Mouse (Mus musculus): ENCODE results near the gene Clca4a.
"Not testable (repeated sequence)": the region's sequence is repeated elsewhere in the genome, so short reads cannot be mapped to it uniquely, and the experiment has no call there.

Gene Clca4a

GRCm38 (mm10) chr3:144974945-144975344 is at the start of gene Clca4a:
Gene Clca4a, minus strand, starts transcription at chr3:144975045.
- no peak for DNase-seq (ENCODE audit: low spot score in 2 of 2)

- no peak for DNase-seq (ENCODE audit: low spot score in 2 of 2)
Measured at GRCm38 (mm10) chr3:145017807-145018206, 43.0 kb upstream of the Clca4a start.

DNA sequence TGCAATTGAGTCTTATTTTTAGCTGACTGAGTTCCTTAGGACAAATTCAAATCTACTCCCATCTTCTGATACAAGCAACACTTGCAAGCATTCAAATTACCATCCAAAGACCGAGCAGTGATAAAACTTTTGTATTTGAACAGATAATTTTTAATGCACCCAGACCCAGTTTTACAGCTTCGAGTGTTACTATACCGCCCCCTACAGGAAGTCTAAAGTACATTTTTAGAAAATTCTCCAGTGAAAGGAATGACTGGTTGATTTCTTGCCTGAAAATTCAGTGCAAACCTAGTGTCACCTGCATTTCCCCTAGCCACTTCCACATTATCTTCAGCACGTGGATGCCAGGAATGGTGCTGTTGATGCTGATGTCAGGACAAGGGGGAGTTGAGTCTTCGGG is 29.6 kb upstream of the Clca4a start:
- DNase-seq (ENCODE audit: low spot score in 2 of 2), result no peak

- DNase-seq (ENCODE audit: low spot score in 2 of 2), result no peak
Measured at GRCm38 (mm10) chr3:145000912-145001311, 26.1 kb upstream of the Clca4a start.

- DNase-seq (ENCODE audit: low spot score in 2 of 2), result no peak
Measured at GRCm38 (mm10) chr3:144993055-144993454, 18.2 kb upstream of the Clca4a start.

- no peak for DNase-seq (ENCODE audit: low spot score in 2 of 2)
Measured at GRCm38 (mm10) chr3:144992618-144993017, 17.8 kb upstream of the Clca4a start.

DNA sequence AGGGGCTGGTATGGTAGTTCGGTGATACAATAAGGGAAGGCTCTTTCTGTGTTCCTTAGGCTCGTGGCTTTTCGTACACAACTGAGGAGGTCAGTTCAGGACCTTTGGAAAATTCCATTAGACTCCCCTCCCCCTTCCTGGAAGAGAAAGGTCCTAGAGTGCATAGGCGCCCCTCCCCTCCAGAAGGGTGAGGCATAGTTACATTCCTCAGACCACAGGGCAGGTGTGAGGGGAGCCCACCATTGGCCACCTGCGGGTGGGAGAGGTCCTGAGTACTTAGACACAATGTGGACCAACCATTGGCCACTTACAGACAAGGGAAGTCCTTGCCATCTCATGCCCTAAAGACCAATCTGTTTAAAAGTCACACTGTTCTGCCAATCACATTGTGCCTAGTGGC is 11.0 kb upstream of the Clca4a start:
- no peak for DNase-seq (ENCODE audit: low spot score in 2 of 2)

GRCm38 (mm10) chr3:144980551-144980950 is 5.7 kb upstream of the Clca4a start:
- DNase-seq (ENCODE audit: low spot score in 2 of 2), result no peak

- no peak for DNase-seq (ENCODE audit: low spot score in 2 of 2)
Measured at GRCm38 (mm10) chr3:144977631-144978030, 2.8 kb upstream of the Clca4a start.

DNA sequence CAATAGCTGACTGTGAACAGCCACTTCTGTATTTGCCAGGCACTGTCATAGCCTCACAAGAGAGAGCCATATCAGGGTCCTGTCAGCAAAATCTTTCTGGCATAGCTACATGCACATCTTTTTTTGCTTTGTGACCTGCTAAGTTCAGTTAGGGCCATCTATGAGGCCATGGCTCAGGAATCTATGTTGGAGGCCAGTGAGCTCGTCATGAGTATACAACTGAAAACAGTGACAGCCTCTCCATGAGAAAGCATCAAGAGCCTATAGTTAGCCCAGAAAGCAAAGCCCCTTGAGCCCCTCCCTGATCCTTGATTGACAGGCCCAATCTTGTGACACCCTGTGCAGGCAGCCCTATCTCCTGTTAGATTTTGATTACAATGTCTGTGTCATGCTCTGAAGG is 1.2 kb upstream of the Clca4a start:
- no peak for DNase-seq (ENCODE audit: low spot score in 2 of 2)

DNA sequence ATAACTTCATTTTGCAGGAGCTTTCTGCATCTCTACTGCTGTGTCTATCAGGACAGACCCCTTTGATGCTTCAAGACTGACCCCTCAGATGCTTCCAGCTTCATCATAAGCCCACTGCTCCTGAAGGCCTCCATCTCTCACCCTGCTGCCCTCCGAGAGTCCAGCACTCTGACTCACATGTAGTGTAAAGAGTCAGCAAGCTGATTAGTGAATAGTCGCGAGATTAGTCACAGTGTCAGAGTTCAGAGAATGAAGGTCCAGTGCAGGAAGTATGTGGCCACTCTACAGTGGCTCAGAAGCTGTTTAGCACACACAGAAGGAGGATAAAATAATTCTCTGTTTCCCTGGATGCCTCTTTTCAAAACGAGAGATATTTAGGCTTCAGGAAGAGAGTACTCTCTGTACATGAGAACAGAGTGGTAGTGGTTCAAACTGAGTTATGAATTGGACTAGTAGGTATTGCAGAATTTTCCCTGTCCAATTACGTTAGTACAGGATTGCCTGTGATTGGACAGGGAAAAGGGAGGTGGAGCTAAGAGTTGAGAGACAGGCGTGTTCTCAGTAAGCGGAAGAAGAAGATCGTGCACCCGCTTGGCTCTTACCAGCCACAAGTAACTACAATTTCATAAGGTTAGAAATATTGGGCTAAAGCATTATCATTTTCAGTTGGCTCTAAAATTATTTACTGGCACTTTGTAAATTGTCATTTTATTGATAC is 3.1 kb downstream of the Clca4a start:
- no peak for DNase-seq (ENCODE audit: low spot score in 2 of 2)

DNA sequence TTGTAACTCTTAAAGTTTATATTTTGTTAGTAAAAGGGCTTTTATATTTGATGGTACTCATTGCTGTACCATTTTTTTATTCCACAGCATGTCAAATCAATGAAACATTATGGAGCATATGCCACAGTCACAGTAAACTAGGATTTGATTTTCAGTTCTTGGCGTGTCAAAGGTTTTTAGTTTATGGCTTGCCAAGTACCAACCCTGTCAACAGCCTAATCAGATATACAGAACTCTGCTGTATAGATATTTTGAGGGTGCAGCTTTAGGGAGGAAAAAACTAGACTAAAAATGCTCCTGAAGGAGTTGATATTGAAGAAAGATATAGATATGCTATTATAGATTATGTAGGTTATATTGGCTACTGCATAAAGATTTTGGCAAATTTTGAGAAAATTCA is 5.1 kb downstream of the Clca4a start:
- no peak for DNase-seq (ENCODE audit: low spot score in 2 of 2)

GRCm38 (mm10) chr3:144966074-144966473 is 8.8 kb downstream of the Clca4a start:
- no peak for DNase-seq (ENCODE audit: low spot score in 2 of 2)

GRCm38 (mm10) chr3:144950829-144951228 is 24.0 kb downstream of the Clca4a start:
- no peak for DNase-seq (ENCODE audit: low spot score in 2 of 2)

DNA sequence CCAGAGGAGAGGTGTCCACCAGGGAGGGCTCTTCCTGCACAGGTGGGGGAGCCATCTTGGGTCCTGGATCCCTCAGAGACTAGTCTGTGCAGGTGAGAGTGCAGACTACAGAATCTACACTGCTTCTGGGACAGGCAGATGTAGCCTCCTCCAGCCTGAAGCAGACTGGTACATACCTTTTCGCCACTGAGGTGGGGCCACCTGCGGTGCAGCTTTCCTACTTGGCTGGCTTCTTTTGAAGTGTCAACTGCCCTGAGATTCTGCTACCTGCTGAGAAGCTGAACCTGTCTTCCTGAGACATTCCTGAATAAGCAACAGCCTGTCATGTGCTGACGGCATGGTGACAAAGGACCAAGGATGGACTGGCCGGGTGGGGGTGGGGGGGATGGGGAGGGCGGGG is 27.5 kb downstream of the Clca4a start:
- DNase-seq (ENCODE audit: low spot score in 2 of 2), result not testable (repeated sequence)

- not testable (repeated sequence) for DNase-seq (ENCODE audit: low spot score in 2 of 2)
Measured at GRCm38 (mm10) chr3:144933625-144934024, 41.2 kb downstream of the Clca4a start.

- no peak for DNase-seq (ENCODE audit: low spot score in 2 of 2)
Measured at GRCm38 (mm10) chr3:144933011-144933491, 41.8 kb downstream of the Clca4a start.

DNA sequence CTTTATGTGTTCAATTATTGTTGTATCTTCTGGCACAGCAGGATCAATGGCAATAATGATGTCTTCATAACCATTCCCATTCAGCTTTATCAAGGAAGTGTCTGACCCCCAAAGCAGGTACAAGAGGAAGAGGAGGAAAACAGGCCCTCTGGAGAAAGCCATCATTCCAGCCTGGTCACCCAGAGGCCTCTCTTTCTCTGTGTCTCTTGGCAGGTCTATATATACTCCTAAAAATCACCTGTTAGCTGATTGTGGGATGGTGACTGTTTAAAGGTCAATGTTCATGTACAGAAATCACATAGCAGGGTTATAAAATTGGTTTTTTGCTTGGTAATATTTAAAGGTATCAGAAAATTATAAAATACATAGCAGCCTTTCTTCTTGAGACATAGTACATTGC is 42.5 kb downstream of the Clca4a start, which contains the start of gene Clca4b:
Gene Clca4b, minus strand, starts transcription at position 195 of the 400 bp plus-strand sequence.
- no peak for DNase-seq (ENCODE audit: low spot score in 2 of 2)

- DNase-seq (ENCODE audit: low spot score in 2 of 2), result no peak
Measured at GRCm38 (mm10) chr3:144914014-144914413, 60.8 kb downstream of the Clca4a start.

Data from natural killer cell, adult 2 months (primary cell).